Mouse (Mus musculus): ENCODE measurements around the gene Crybb1. TPM values are rescaled to one million over a fixed set of nuclear protein-coding genes. Genes with fewer than 3 reads are reported as not detected.

The Crybb1 gene
- polyA plus RNA-seq, 1 experiment, result 0.40 TPM

DNA sequence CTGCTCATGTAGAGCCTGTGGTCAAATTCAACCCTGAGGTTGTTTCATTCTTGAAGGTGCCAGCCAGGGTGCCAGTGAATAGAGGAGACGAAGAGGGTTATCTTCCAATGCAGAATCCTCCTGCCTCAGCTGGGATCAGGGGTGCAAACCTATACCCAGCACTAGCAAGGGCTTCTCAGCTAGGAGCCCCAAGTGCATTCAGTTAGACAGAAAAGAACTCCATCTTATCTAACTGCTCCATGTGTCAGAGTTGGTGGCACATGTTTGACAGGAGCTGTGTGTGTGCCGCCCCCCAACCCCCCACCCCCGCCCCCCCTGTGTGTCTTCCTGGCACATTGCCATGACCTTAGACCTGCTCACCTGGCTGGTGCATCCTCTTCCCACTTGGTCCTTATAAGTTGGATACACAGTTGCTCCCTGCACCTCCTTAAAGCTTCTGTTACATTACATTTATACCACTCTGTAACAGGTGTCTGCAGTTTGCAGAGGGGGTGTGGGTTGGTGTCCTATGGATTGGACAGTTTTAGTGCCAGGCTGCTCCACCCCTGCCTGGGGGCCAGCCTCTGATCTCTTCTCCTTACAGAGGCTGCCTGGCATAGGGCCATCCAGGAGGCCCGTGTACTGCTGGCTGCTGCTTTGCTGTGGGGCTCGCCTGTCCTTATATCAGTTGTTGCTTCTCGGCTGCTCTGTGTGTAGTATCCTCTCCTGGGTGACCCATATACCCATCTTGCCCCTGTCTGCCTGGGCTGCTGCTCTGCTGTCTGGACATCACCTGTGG, 41.0 kb downstream of the Crybb1 start:
- Histone ChIP-seq H3K4me1 (replicated peaks; ENCODE audit: control insufficient read depth, insufficient read depth, low read length) (peaks cover 67% of the 10 kb centered on the region), H3K4me3 (ENCODE audit: control insufficient read depth, insufficient read depth, low read length) (no peak overlapping the region), H3K27me3 (ENCODE audit: control insufficient read depth, insufficient read depth, low read length) (no peaks in the 10 kb centered on the region), H3K36me3 (ENCODE audit: control insufficient read depth, insufficient read depth, low read length) (no peaks in the 10 kb centered on the region), H3K27ac (ENCODE audit: control insufficient read depth, insufficient read depth, low read length) (peak overlapping the region; percentile 55)
- TF ChIP-seq POLR2A (IDR thresholded peaks at IDR 0.05; ENCODE audit: control insufficient read depth, extremely low read depth, insufficient read depth, low read length, poor library complexity) (no peak), CTCF (IDR thresholded peaks at IDR 0.05; ENCODE audit: borderline replicate concordance, control insufficient read depth, extremely low read depth, insufficient read depth, low read length, poor library complexity) (no peak)
- no peak for DNase-seq
- 32% methylated on average over 6 of the region's 6 CpGs for WGBS

- peaks cover 66% of the 10 kb centered on the region for H3K4me1 ChIP-seq (replicated peaks; ENCODE audit: control insufficient read depth, insufficient read depth, low read length)
- H3K36me3 ChIP-seq (ENCODE audit: control insufficient read depth, insufficient read depth, low read length), result no peaks in the 10 kb centered on the region
- 3% methylated on average over 2 of the region's 2 CpGs for WGBS
- no peak overlapping the region for H3K4me3 ChIP-seq (ENCODE audit: control insufficient read depth, insufficient read depth, low read length)
- DNase-seq, result no peak
- no peak for TF ChIP-seq POLR2A (IDR thresholded peaks at IDR 0.05; ENCODE audit: control insufficient read depth, extremely low read depth, insufficient read depth, low read length, poor library complexity)
- no peak for TF ChIP-seq CTCF (IDR thresholded peaks at IDR 0.05; ENCODE audit: borderline replicate concordance, control insufficient read depth, extremely low read depth, insufficient read depth, low read length, poor library complexity)
- H3K27me3 ChIP-seq (ENCODE audit: control insufficient read depth, insufficient read depth, low read length), result no peaks in the 10 kb centered on the region
- H3K27ac ChIP-seq (ENCODE audit: control insufficient read depth, insufficient read depth, low read length), result peak overlapping the region; percentile 55
Observed at GRCm38 (mm10) chr5:112297257-112297656, 41.6 kb downstream of the Crybb1 start.

- Histone ChIP-seq H3K27ac (ENCODE audit: control insufficient read depth, insufficient read depth, low read length) (peak overlapping the region; percentile 41), H3K4me1 (replicated peaks; ENCODE audit: control insufficient read depth, insufficient read depth, low read length) (peaks cover 69% of the 10 kb centered on the region), H3K4me3 (ENCODE audit: control insufficient read depth, insufficient read depth, low read length) (no peak overlapping the region), H3K36me3 (ENCODE audit: control insufficient read depth, insufficient read depth, low read length) (no peaks in the 10 kb centered on the region), H3K27me3 (ENCODE audit: control insufficient read depth, insufficient read depth, low read length) (no peaks in the 10 kb centered on the region)
- peak; percentile 60 for DNase-seq
- WGBS, result 28% methylated on average over 12 of the region's 12 CpGs
- TF ChIP-seq POLR2A (IDR thresholded peaks at IDR 0.05; ENCODE audit: control insufficient read depth, extremely low read depth, insufficient read depth, low read length, poor library complexity), result no peak
- no peak for TF ChIP-seq CTCF (IDR thresholded peaks at IDR 0.05; ENCODE audit: borderline replicate concordance, control insufficient read depth, extremely low read depth, insufficient read depth, low read length, poor library complexity)
Observed at GRCm38 (mm10) chr5:112298226-112298988, 42.8 kb downstream of the Crybb1 start.

DNA sequence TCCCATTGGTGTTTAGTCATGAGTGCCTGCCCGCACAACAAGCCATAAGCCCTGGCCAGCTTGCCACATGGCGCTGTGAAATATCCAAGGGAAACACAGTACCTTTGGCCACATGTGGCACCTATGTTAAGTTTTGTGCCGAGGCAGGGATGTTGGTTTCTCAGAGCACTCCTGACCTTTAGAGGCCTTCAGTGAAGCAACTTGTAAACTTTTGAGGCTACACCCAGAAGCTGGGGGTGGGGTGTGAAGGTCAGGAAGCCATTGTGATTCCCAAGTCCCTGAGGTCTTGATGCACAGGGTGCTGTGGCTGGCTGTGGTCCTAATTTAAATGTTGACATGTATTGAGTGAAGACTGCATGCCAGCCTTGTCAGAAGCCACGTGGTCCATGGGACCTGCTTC, 43.8 kb downstream of the Crybb1 start:
- WGBS, result 84% methylated on average over 4 of the region's 4 CpGs
- Histone ChIP-seq H3K36me3 (ENCODE audit: control insufficient read depth, insufficient read depth, low read length) (no peaks in the 10 kb centered on the region), H3K4me1 (replicated peaks; ENCODE audit: control insufficient read depth, insufficient read depth, low read length) (peaks cover 69% of the 10 kb centered on the region), H3K27me3 (ENCODE audit: control insufficient read depth, insufficient read depth, low read length) (no peaks in the 10 kb centered on the region), H3K4me3 (ENCODE audit: control insufficient read depth, insufficient read depth, low read length) (no peak overlapping the region), H3K27ac (ENCODE audit: control insufficient read depth, insufficient read depth, low read length) (no peak overlapping the region)
- DNase-seq, result no peak
- TF ChIP-seq POLR2A (IDR thresholded peaks at IDR 0.05; ENCODE audit: control insufficient read depth, extremely low read depth, insufficient read depth, low read length, poor library complexity) (no peak), CTCF (IDR thresholded peaks at IDR 0.05; ENCODE audit: borderline replicate concordance, control insufficient read depth, extremely low read depth, insufficient read depth, low read length, poor library complexity) (no peak)

- no peaks in the 10 kb centered on the region for H3K36me3 ChIP-seq (ENCODE audit: control insufficient read depth, insufficient read depth, low read length)
- no peak overlapping the region for H3K4me3 ChIP-seq (ENCODE audit: control insufficient read depth, insufficient read depth, low read length)
- peaks cover 69% of the 10 kb centered on the region for H3K4me1 ChIP-seq (replicated peaks; ENCODE audit: control insufficient read depth, insufficient read depth, low read length)
- WGBS, result 80% methylated on average over 2 of the region's 2 CpGs
- DNase-seq, result no peak
- no peaks in the 10 kb centered on the region for H3K27me3 ChIP-seq (ENCODE audit: control insufficient read depth, insufficient read depth, low read length)
- H3K27ac ChIP-seq (ENCODE audit: control insufficient read depth, insufficient read depth, low read length), result no peak overlapping the region
- TF ChIP-seq POLR2A (IDR thresholded peaks at IDR 0.05; ENCODE audit: control insufficient read depth, extremely low read depth, insufficient read depth, low read length, poor library complexity) (no peak), CTCF (IDR thresholded peaks at IDR 0.05; ENCODE audit: borderline replicate concordance, control insufficient read depth, extremely low read depth, insufficient read depth, low read length, poor library complexity) (no peak)
Observed at GRCm38 (mm10) chr5:112300112-112300511, 44.5 kb downstream of the Crybb1 start.

DNA sequence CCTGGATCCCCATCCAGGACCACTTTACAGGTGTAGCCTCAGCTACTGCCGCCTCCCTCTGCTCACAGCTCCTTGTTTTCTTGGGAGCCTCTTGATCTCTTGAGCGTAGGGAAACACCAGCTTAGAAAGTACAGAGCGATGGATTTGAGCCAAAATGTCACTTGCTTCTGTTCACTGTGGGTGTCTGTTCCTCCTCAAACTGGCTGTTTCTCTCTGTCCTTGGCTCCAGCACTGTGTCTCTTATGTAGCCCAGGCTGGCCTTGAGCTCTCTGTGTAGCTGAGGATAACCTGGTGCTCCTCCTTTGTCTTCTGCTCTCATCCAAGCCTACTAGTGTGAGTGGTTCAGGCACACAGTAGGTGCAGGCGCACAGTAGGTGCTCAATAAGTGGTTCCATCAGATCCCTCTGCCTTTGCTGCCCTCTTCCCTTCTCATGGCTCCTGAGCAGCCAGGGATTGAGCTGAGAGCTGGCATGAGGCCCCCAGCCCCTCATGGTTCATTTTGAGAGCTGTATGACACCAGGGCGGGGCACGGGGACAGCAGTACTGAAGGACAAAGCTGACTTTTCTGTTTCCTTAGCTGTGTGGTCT, 45.2 kb downstream of the Crybb1 start:
- peaks cover 66% of the 10 kb centered on the region for H3K4me1 ChIP-seq (replicated peaks; ENCODE audit: control insufficient read depth, insufficient read depth, low read length)
- H3K36me3 ChIP-seq (ENCODE audit: control insufficient read depth, insufficient read depth, low read length), result no peaks in the 10 kb centered on the region
- no peak overlapping the region for H3K4me3 ChIP-seq (ENCODE audit: control insufficient read depth, insufficient read depth, low read length)
- TF ChIP-seq CTCF (IDR thresholded peaks at IDR 0.05; ENCODE audit: borderline replicate concordance, control insufficient read depth, extremely low read depth, insufficient read depth, low read length, poor library complexity) (no peak), POLR2A (IDR thresholded peaks at IDR 0.05; ENCODE audit: control insufficient read depth, extremely low read depth, insufficient read depth, low read length, poor library complexity) (no peak)
- WGBS, result 94% methylated on average over 6 of the region's 6 CpGs
- no peak for DNase-seq
- H3K27me3 ChIP-seq (ENCODE audit: control insufficient read depth, insufficient read depth, low read length), result no peaks in the 10 kb centered on the region
- no peak overlapping the region; the same call in 1 of the 2 replicates for H3K27ac ChIP-seq (ENCODE audit: control insufficient read depth, insufficient read depth, low read length)
